Mouse (Mus musculus): ENCODE results near the gene Icam5. TPM values are rescaled to one million over a fixed set of nuclear protein-coding genes. Genes with fewer than 3 reads are reported as not detected.

Gene Icam5
- total RNA-seq, 2 experiments from 2014 or later = 230 to 248 TPM

GRCm38 (mm10) chr9:21029291-21030054 lies 2.4 kb upstream of the Icam5 start, which contains the start of gene Icam4:
Gene Icam4, plus strand, starts transcription at chr9:21029373.
- no peak within 1 kb of the TSS for H3K27ac ChIP-seq
- peak; percentile 75 to 79 for DNase-seq (ENCODE audit: extremely low spot score in 1 of 2, low spot score in 2 of 2)
- intact Hi-C loops (cut with DNase I) = loop anchor here (2.0 to 5.0 kb wide), 4 partner anchors 27 to 108 kb away; partner anchors contain the start of genes Gm38431, Mrpl4 and Raver1
- H3K4me3 ChIP-seq = peak within 1 kb of the TSS; percentile 44
- peak; percentile 91 for TF ChIP-seq CTCF (IDR thresholded peaks at IDR 0.05)

- no peak overlapping the region for H3K4me3 ChIP-seq
- no peak overlapping the region for H3K27ac ChIP-seq
- TF ChIP-seq CTCF (IDR thresholded peaks at IDR 0.05) = no peak
- no peak for DNase-seq (ENCODE audit: extremely low spot score in 1 of 2, low spot score in 2 of 2)
- intact Hi-C loops (cut with DNase I) = loop anchor here (2.0 to 5.0 kb wide), 3 partner anchors 62 to 107 kb away; partner anchors contain the start of genes Gm38431 and Raver1
Measured at GRCm38 (mm10) chr9:21030055-21030600, 1.7 kb upstream of the Icam5 start.

- peak overlapping the region; percentile 93 for H3K27ac ChIP-seq
- TF ChIP-seq CTCF (IDR thresholded peaks at IDR 0.05) = peak; percentile 61
- intact Hi-C loops (cut with DNase I) = loop anchor here (1.0 to 5.0 kb wide), 4 partner anchors 41 to 106 kb away; partner anchors contain the start of genes Gm38431 and Raver1
- H3K4me3 ChIP-seq = peak overlapping the region; percentile 64
- DNase-seq (ENCODE audit: extremely low spot score in 1 of 2, low spot score in 2 of 2) = peak; percentile 72 to 82
Measured at GRCm38 (mm10) chr9:21030781-21031250, 1.1 kb upstream of the Icam5 start.

- Histone ChIP-seq H3K4me3 (peak overlapping the region; percentile 64), H3K27ac (peak overlapping the region; percentile 93)
- no peak for TF ChIP-seq CTCF (IDR thresholded peaks at IDR 0.05)
- intact Hi-C loops (cut with DNase I) = loop anchor here (1.0 to 5.0 kb wide), 4 partner anchors 41 to 106 kb away; partner anchors contain the start of genes Gm38431 and Raver1
- DNase-seq (ENCODE audit: extremely low spot score in 1 of 2, low spot score in 2 of 2) = peak; percentile 76 to 81
Measured at GRCm38 (mm10) chr9:21031251-21031895, 500 bp upstream of the Icam5 start.

- DNase-seq (ENCODE audit: extremely low spot score in 1 of 2, low spot score in 2 of 2) = no peak
- Histone ChIP-seq H3K4me3 (peak overlapping the region; percentile 64), H3K27ac (peak overlapping the region; percentile 93)
- intact Hi-C loops (cut with DNase I) = loop anchor here (1.0 to 5.0 kb wide), 3 partner anchors 31 to 105 kb away; partner anchors contain the start of genes Gm38431 and Raver1
- no peak for TF ChIP-seq CTCF (IDR thresholded peaks at IDR 0.05)
Measured at GRCm38 (mm10) chr9:21032491-21032890, 618 bp downstream of the Icam5 start.

- peak overlapping the region; percentile 64 for H3K4me3 ChIP-seq
- DNase-seq (ENCODE audit: extremely low spot score in 1 of 2, low spot score in 2 of 2) = peak; percentile 66 to 69
- peak overlapping the region; percentile 93 for H3K27ac ChIP-seq
- no peak for TF ChIP-seq CTCF (IDR thresholded peaks at IDR 0.05)
- intact Hi-C loops (cut with DNase I) = loop anchor here (5.0 kb wide), 2 partner anchors 59 to 104 kb away; partner anchors contain the start of genes Gm38431 and Raver1
Measured at GRCm38 (mm10) chr9:21033136-21033535, 1.3 kb downstream of the Icam5 start.

GRCm38 (mm10) chr9:21034481-21035085 lies 2.7 kb downstream of the Icam5 start:
- peak overlapping the region; percentile 24; the same call in 1 of the 2 replicates for H3K27ac ChIP-seq
- TF ChIP-seq CTCF (IDR thresholded peaks at IDR 0.05) = no peak
- intact Hi-C loops (cut with DNase I) = loop anchor here (5.0 kb wide), 2 partner anchors 58 to 103 kb away; partner anchors contain the start of genes Gm38431 and Raver1
- peak in 1 of 2 experiments; percentile 14 for DNase-seq (ENCODE audit: extremely low spot score in 1 of 2, low spot score in 2 of 2)
- H3K4me3 ChIP-seq = peak overlapping the region; percentile 24; the same call in 1 of the 2 replicates

- intact Hi-C loops (cut with DNase I) = no loop called here
- DNase-seq (ENCODE audit: extremely low spot score in 1 of 2, low spot score in 2 of 2) = peak in 1 of 2 experiments; percentile 24
- Histone ChIP-seq H3K27ac (peak overlapping the region; percentile 50), H3K4me3 (peak overlapping the region; percentile 19; the same call in 1 of the 2 replicates)
- TF ChIP-seq CTCF (IDR thresholded peaks at IDR 0.05) = no peak
Measured at GRCm38 (mm10) chr9:21035586-21035985, 3.7 kb downstream of the Icam5 start.

- Histone ChIP-seq H3K27ac (peak overlapping the region; percentile 50), H3K4me3 (0 out of 2 replicates have a peak overlapping the region, but pooled peaks have one; percentile 11)
- intact Hi-C loops (cut with DNase I) = no loop called here
Measured at GRCm38 (mm10) chr9:21036161-21036560, 4.3 kb downstream of the Icam5 start.

GRCm38 (mm10) chr9:21036666-21037065 lies 4.8 kb downstream of the Icam5 start:
- intact Hi-C loops (cut with DNase I) = no loop called here
- H3K27ac ChIP-seq = peak overlapping the region; percentile 69; the same call in 1 of the 2 replicates
- TF ChIP-seq CTCF (IDR thresholded peaks at IDR 0.05) = no peak
- 0 out of 2 replicates have a peak overlapping the region, but pooled peaks have one; percentile 6 for H3K4me3 ChIP-seq
- peak; percentile 24 to 28 for DNase-seq (ENCODE audit: extremely low spot score in 1 of 2, low spot score in 2 of 2)

More at GRCm38 (mm10) chr9:21036161-21036560, 4.3 kb downstream of the Icam5 start:
- no peak for DNase-seq (ENCODE audit: extremely low spot score in 1 of 2, low spot score in 2 of 2)
- no peak for TF ChIP-seq CTCF (IDR thresholded peaks at IDR 0.05)

Data from left cerebral cortex, adult 2 months (tissue).